Mouse (Mus musculus) midbrain, embryonic 14.5 days (tissue): ENCODE measurements around the gene Duox1. TPM values are rescaled to one million over a fixed set of nuclear protein-coding genes. Genes with fewer than 3 reads are reported as not detected.

ENCODE experiments used
- ATAC-seq: fragments of 200-750 bp; cut with Nextera tagmentation; 2 replicates; pipeline ENCODE4 v1.8.0; 2017; ENCODE audit warnings: moderate number of reproducible peaks, moderate library complexity; ENCODE audit not compliant: low FRiP score, low TSS enrichment
- DNase-seq: peaks from one replicate; pipeline ENCODE4 v3.0.0-alpha.2; 2015
- H3K27ac ChIP-seq: fragments of 300-500 bp; sonication (generic); replicated peaks from 2 replicates; pipeline ENCODE4 v1.5.1; 2014; ENCODE audit warnings: mild to moderate bottlenecking, low read depth, low read length, moderate library complexity
- H3K27me3 ChIP-seq: fragments of 300-500 bp; sonication (generic); 2 replicates; pipeline ENCODE4 v1.6.1; 2014; ENCODE audit warnings: low read length, control low read depth, mixed read lengths; ENCODE audit not compliant: control insufficient read depth, insufficient read depth
- H3K36me3 ChIP-seq: fragments of 300-500 bp; sonication (generic); 2 replicates; pipeline ENCODE4 v1.6.1; 2014; ENCODE audit warnings: low read length, control low read depth; ENCODE audit not compliant: control insufficient read depth, insufficient read depth
- H3K4me1 ChIP-seq: fragments of 300-500 bp; sonication (generic); 2 replicates; pipeline ENCODE4 v1.6.1; 2014; ENCODE audit warnings: mild to moderate bottlenecking, antibody characterized with exemption, low read length, control low read depth; ENCODE audit not compliant: control insufficient read depth, insufficient read depth
- H3K4me2 ChIP-seq: fragments of 300-500 bp; sonication (generic); 2 replicates; pipeline ENCODE4 v1.6.1; 2014; ENCODE audit warnings: mild to moderate bottlenecking, low read length, moderate library complexity
- H3K4me3 ChIP-seq: fragments of 300-500 bp; sonication (generic); replicated peaks from 2 replicates; pipeline ENCODE4 v1.5.1; 2014; ENCODE audit warnings: low read depth, low read length
- H3K9ac ChIP-seq: fragments of 300-500 bp; sonication (generic); replicated peaks from 2 replicates; pipeline ENCODE4 v1.6.1; 2014; ENCODE audit warnings: mild to moderate bottlenecking, low read length, moderate library complexity
- H3K9me3 ChIP-seq: fragments of 300-500 bp; sonication (generic); 2 replicates; pipeline ENCODE4 v1.6.1; 2016; ENCODE audit warnings: low read length, control low read depth, mixed read lengths; ENCODE audit not compliant: control insufficient read depth
- WGBS: fragments of 180-500 bp; shearing (Covaris S2); extraction: QIAGEN DNeasy Blood & Tissue Kit; methylation state at CpG from one replicate; pipeline ENCODE4 v1.1.7; 2014; 5-methylcytosine and 5-hydroxymethylcytosine counted together
- polyA plus RNA-seq: library from polyadenylated mRNA; unstranded; fragments of >200 nt; fragmentation: Nextera tagmentation; extraction: Ambion mirVana; gene quantifications from 2 replicates; pipeline ENCODE4 v1.2.1, GENCODE M21; 2014

The Duox1 gene
- polyA plus RNA-seq, 1 experiment from 2014 or later, result 0.18 TPM

DNA sequence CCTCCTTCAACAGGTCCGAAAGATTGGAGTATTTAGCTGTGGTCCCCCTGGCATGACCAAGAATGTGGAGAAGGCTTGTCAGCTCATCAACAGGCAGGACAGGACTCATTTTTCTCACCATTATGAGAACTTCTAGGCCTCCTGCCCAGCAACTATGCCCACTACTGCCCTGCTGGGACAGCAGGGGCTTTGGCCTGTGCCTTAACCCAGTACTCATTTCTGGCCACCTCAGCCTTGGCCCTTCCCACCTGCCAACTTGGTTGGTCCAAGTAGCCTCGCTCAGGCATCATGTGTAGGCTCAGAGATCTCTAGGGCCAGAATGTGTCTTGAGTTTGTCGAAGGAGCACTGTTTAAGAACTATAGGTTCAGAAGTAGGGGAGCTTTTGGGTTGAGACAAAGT lies 31.8 kb downstream of the Duox1 start:
- Histone ChIP-seq H3K4me3 (no peak overlapping the region), H3K27me3 (no peaks in the 10 kb centered on the region), H3K4me2 (no peak overlapping the region), H3K9ac (no peak overlapping the region), H3K36me3 (0 out of 2 replicates have a peak, but pooled peaks cover 3% of the 10 kb centered on the region), H3K4me1 (peaks cover 34% of the 10 kb centered on the region), H3K9me3 (no peaks in the 10 kb centered on the region), H3K27ac (no peak overlapping the region)
- no peak for DNase-seq
- WGBS, result 95% methylated on average over 3 of the region's 3 CpGs
- ATAC-seq, result no peak

- H3K4me2 ChIP-seq, result peak overlapping the region; percentile 70
- peak; percentile 94 for DNase-seq
- peak; percentile 84 for ATAC-seq
- peak overlapping the region; percentile 96 for H3K9ac ChIP-seq
- H3K4me1 ChIP-seq, result peaks cover 48% of the 10 kb centered on the region
- H3K4me3 ChIP-seq, result peak overlapping the region; percentile 51
- WGBS, result under 1% methylated on average over 59 of the region's 63 CpGs
- H3K27me3 ChIP-seq, result no peaks in the 10 kb centered on the region
- no peaks in the 10 kb centered on the region for H3K9me3 ChIP-seq
- peak overlapping the region; percentile 100 for H3K27ac ChIP-seq
- H3K36me3 ChIP-seq, result peaks cover 10% of the 10 kb centered on the region
Measured at GRCm38 (mm10) chr2:122348531-122349131, 33.2 kb downstream of the Duox1 start.

GRCm38 (mm10) chr2:122349136-122349785 lies 33.8 kb downstream of the Duox1 start:
- Histone ChIP-seq H3K4me1 (peaks cover 54% of the 10 kb centered on the region), H3K9ac (peak overlapping the region; percentile 96), H3K27ac (peak overlapping the region; percentile 100), H3K4me3 (peak overlapping the region; percentile 51), H3K27me3 (no peaks in the 10 kb centered on the region), H3K36me3 (peaks cover 17% of the 10 kb centered on the region), H3K9me3 (no peaks in the 10 kb centered on the region), H3K4me2 (peak overlapping the region; percentile 70)
- DNase-seq (no peak), ATAC-seq (peak; percentile 48)
- WGBS, result 7% methylated on average over 14 of the region's 14 CpGs

GRCm38 (mm10) chr2:122351156-122351930 lies 35.9 kb downstream of the Duox1 start:
- peak; percentile 50 for DNase-seq
- WGBS, result 64% methylated on average over 5 of the region's 5 CpGs
- peaks cover 31% of the 10 kb centered on the region for H3K36me3 ChIP-seq
- no peak for ATAC-seq
- H3K9me3 ChIP-seq, result no peaks in the 10 kb centered on the region
- peak overlapping the region; percentile 21; the same call in 1 of the 2 replicates for H3K4me2 ChIP-seq
- peak overlapping the region; percentile 90 for H3K27ac ChIP-seq
- peaks cover 54% of the 10 kb centered on the region for H3K4me1 ChIP-seq
- H3K27me3 ChIP-seq, result no peaks in the 10 kb centered on the region
- no peak overlapping the region for H3K4me3 ChIP-seq
- H3K9ac ChIP-seq, result 0 out of 2 replicates have a peak overlapping the region, but pooled peaks have one; percentile 16

- Histone ChIP-seq H3K4me2 (peak overlapping the region; percentile 21; the same call in 1 of the 2 replicates), H3K27ac (peak overlapping the region; percentile 90), H3K36me3 (peaks cover 37% of the 10 kb centered on the region), H3K4me3 (no peak overlapping the region), H3K9ac (0 out of 2 replicates have a peak overlapping the region, but pooled peaks have one; percentile 16), H3K27me3 (no peaks in the 10 kb centered on the region), H3K9me3 (no peaks in the 10 kb centered on the region), H3K4me1 (peaks cover 54% of the 10 kb centered on the region)
- WGBS, result 7% methylated on average over 4 of the region's 4 CpGs
- DNase-seq, result peak; percentile 89
- ATAC-seq, result peak; percentile 28; the same call in 1 of the 2 replicates
Measured at GRCm38 (mm10) chr2:122351931-122352329, 36.5 kb downstream of the Duox1 start.

- 85% methylated on average over 6 of the region's 6 CpGs for WGBS
- Histone ChIP-seq H3K36me3 (peaks cover 48% of the 10 kb centered on the region), H3K27me3 (no peaks in the 10 kb centered on the region), H3K9ac (no peak overlapping the region), H3K4me1 (peaks cover 49% of the 10 kb centered on the region), H3K4me2 (no peak overlapping the region), H3K27ac (peak overlapping the region; percentile 52), H3K9me3 (no peaks in the 10 kb centered on the region), H3K4me3 (no peak overlapping the region)
- DNase-seq, result no peak
- no peak for ATAC-seq
Measured at GRCm38 (mm10) chr2:122352992-122353391, 37.5 kb downstream of the Duox1 start.

DNA sequence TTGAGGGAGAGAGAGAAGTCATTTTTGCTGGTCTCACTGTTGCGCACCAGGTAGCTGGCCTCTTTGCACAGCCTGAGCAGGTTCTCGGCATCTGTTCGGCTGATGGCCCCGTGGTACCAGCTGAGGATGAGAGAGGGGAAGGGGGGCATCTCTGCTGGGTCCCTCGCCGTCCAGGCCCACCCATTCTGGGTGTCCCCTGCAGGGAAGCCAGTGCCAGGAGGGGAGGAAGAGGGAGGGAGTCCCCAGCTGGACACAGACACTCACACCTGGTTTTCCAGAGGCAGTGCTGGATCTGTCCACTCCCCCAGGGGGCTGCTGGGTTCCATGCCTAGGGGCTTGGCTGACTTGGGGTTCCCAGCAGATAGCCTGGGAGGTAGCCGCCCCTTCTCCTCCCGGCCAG lies 38.3 kb downstream of the Duox1 start:
- WGBS, result 78% methylated on average over 8 of the region's 8 CpGs

GRCm38 (mm10) chr2:122354191-122354929 lies 38.9 kb downstream of the Duox1 start:
- 46% methylated on average over 12 of the region's 12 CpGs for WGBS
- peak overlapping the region; percentile 67 for H3K27ac ChIP-seq
- no peak overlapping the region for H3K4me2 ChIP-seq
- ATAC-seq (no peak), DNase-seq (no peak)
- H3K27me3 ChIP-seq, result no peaks in the 10 kb centered on the region
- H3K9me3 ChIP-seq, result no peaks in the 10 kb centered on the region
- H3K36me3 ChIP-seq, result peaks cover 59% of the 10 kb centered on the region
- H3K9ac ChIP-seq, result no peak overlapping the region; the same call in 1 of the 2 replicates
- no peak overlapping the region for H3K4me3 ChIP-seq
- peaks cover 44% of the 10 kb centered on the region for H3K4me1 ChIP-seq

More for the DNA sequence above, 38.3 kb downstream of the Duox1 start:
- DNase-seq (no peak), ATAC-seq (no peak)
- no peak overlapping the region for H3K4me2 ChIP-seq
- H3K9ac ChIP-seq, result peak overlapping the region; percentile 20; the same call in 1 of the 2 replicates
- no peak overlapping the region for H3K4me3 ChIP-seq
- peak overlapping the region; percentile 67 for H3K27ac ChIP-seq
- peaks cover 54% of the 10 kb centered on the region for H3K36me3 ChIP-seq
- H3K9me3 ChIP-seq, result no peaks in the 10 kb centered on the region
- H3K4me1 ChIP-seq, result peaks cover 47% of the 10 kb centered on the region
- no peaks in the 10 kb centered on the region for H3K27me3 ChIP-seq
